Mouse (Mus musculus) lung, postnatal 0 days (tissue): ENCODE results near the gene T2.

ENCODE experiments used
- CTCF ChIP-seq: IDR thresholded peaks from 2 replicates; pipeline ENCODE4 v1.5.1; 2016; ENCODE audit warnings: antibody characterized with exemption, mild to moderate bottlenecking
- EP300 ChIP-seq: IDR thresholded peaks from 2 replicates; pipeline ENCODE4 v1.6.1; 2016; ENCODE audit warnings: antibody characterized with exemption, mild to moderate bottlenecking, control low read depth

GRCm38 (mm10) chr17:8368570-8368969 lies 12.8 kb downstream of the T2 start:
- TF ChIP-seq EP300 (no peak), CTCF (no peak)
